Mouse (Mus musculus) large intestine, adult 2 months (tissue): ENCODE measurements around the gene Gga2. TPM values are rescaled to one million over a fixed set of nuclear protein-coding genes. Genes with fewer than 3 reads are reported as not detected.

Experiments used
- DNase-seq: peaks from one replicate; pipeline ENCODE4 v3.0.0-alpha.2; 2012; ENCODE audit warnings: low read depth, low spot score
- WGBS: fragments of 180-500 bp; shearing (Covaris S2); methylation state at CpG from one replicate; pipeline ENCODE4 v1.1.7; 2018; 5-methylcytosine and 5-hydroxymethylcytosine counted together
- polyA plus RNA-seq: library from polyadenylated mRNA; depleted of rRNA; stranded (reverse); fragments of >200 nt; gene quantifications from 2 replicates; pipeline ENCODE4 v1.2.3, GENCODE M21; 2012; rRNA removed

The Gga2 gene
- polyA plus RNA-seq, 1 experiment, result 13.0 TPM

GRCm38 (mm10) chr7:121941016-121941415, 80.0 kb downstream of the Gga2 start:
- DNase-seq, result no peak
- WGBS, result 72% methylated on average over 3 of the region's 3 CpGs

GRCm38 (mm10) chr7:121939729-121940128, 81.3 kb downstream of the Gga2 start:
- WGBS, result 22% methylated on average over 4 of the region's 4 CpGs
- peak; percentile 31 for DNase-seq

GRCm38 (mm10) chr7:121939244-121939643, 81.8 kb downstream of the Gga2 start:
- DNase-seq, result no peak
- 58% methylated on average over 6 of the region's 6 CpGs for WGBS

GRCm38 (mm10) chr7:121938124-121938891, 82.7 kb downstream of the Gga2 start:
- DNase-seq, result no peak
- 94% methylated on average over 8 of the region's 8 CpGs for WGBS

GRCm38 (mm10) chr7:121936861-121937630, 84.0 kb downstream of the Gga2 start:
- DNase-seq, result no peak
- WGBS, result 83% methylated on average over 14 of the region's 14 CpGs

Other genes with a start within 250 kb of the Gga2 start
- not detected in 2 replicates for gene Scnn1b, start 156.2 kb downstream of the Gga2 start, polyA plus RNA-seq
- 19.5 and 22.7 TPM in 2 replicates for gene Cog7, start 39.5 kb downstream of the Gga2 start, polyA plus RNA-seq
- 18.5 and 23.7 TPM in 2 replicates for gene Ubfd1, start 46.0 kb upstream of the Gga2 start, polyA plus RNA-seq
- gene Ears2, start 46.0 kb upstream of the Gga2 start, polyA plus RNA-seq, result 10.0 and 12.4 TPM in 2 replicates
- gene Ndufab1, start 80.7 kb upstream of the Gga2 start, polyA plus RNA-seq, result 242 and 372 TPM in 2 replicates
- gene Palb2, start 111.8 kb upstream of the Gga2 start, polyA plus RNA-seq, result 2.7 and 4.1 TPM in 2 replicates
- 76.8 and 78.4 TPM in 2 replicates for gene Dctn5, start 111.8 kb upstream of the Gga2 start, polyA plus RNA-seq
- 32.2 and 34.9 TPM in 2 replicates for gene Plk1, start 138.2 kb upstream of the Gga2 start, polyA plus RNA-seq
- gene Ern2, start 165.0 kb upstream of the Gga2 start, polyA plus RNA-seq, result 17.4 and 30.3 TPM in 2 replicates
- gene Chp2, start 198.3 kb upstream of the Gga2 start, polyA plus RNA-seq, result 119 and 275 TPM in 2 replicates